Comparison of ENCODE assay signal across 21 mouse cellular contexts in genomic region chr2:11364111-11364510, GRCm38 (mm10).
"Had no signal": no experiment of that assay in that cellular context is flagged by ENCODE, and none has a peak within 500 bp of the region (broad histone marks: within the 10 kb centered on the region; RNA-seq: fewer than 3 reads in every experiment).

No protein-coding gene starts in this region.

- H3K4me1 ChIP-seq: lung, embryonic 15.5 days; midbrain, embryonic 15.5 days had no signal

- H3K4me2 ChIP-seq: lung, embryonic 15.5 days; midbrain, embryonic 11.5 days; midbrain, embryonic 13.5 days; midbrain, embryonic 15.5 days; neural tube, embryonic 13.5 days; neural tube, embryonic 15.5 days had no signal

- H3K27me3 ChIP-seq: lung, embryonic 15.5 days; megakaryocyte, embryonic 14.5 days; midbrain, embryonic 13.5 days; midbrain, embryonic 15.5 days; neural tube, embryonic 13.5 days; neural tube, embryonic 15.5 days had no signal

- ATAC-seq: lung, postnatal 0 days; midbrain, embryonic 13.5 days; midbrain, embryonic 15.5 days had no signal

- H3K36me3 ChIP-seq: lung, embryonic 15.5 days; midbrain, embryonic 13.5 days; midbrain, embryonic 15.5 days; neural tube, embryonic 13.5 days; neural tube, embryonic 15.5 days had no signal

- DNase-seq: lung, adult 2 months; lung, postnatal 14 days; lung, postnatal 36 days; retina, postnatal 1 day; right cerebral cortex, adult 18-20 months; right cerebral cortex, postnatal 25 days; right cerebral cortex, postnatal 4 days; spleen, adult 18-20 months; thymus, adult 18-20 months; thymus, postnatal 14 days; thymus, postnatal 36 days had no signal

- H3K9me3 ChIP-seq: lung, embryonic 15.5 days; megakaryocyte, embryonic 14.5 days; midbrain, embryonic 13.5 days; midbrain, embryonic 15.5 days; neural tube, embryonic 13.5 days; neural tube, embryonic 15.5 days had no signal

- H3K9ac ChIP-seq: lung, embryonic 15.5 days; midbrain, embryonic 13.5 days; midbrain, embryonic 15.5 days; neural tube, embryonic 13.5 days; neural tube, embryonic 15.5 days had no signal

- H3K4me3 ChIP-seq: lung, embryonic 15.5 days; megakaryocyte, embryonic 14.5 days; midbrain, embryonic 13.5 days; midbrain, embryonic 15.5 days; myocyte; neural tube, embryonic 13.5 days; neural tube, embryonic 15.5 days had no signal

- H3K27ac ChIP-seq: lung, embryonic 15.5 days; macrophage; midbrain, embryonic 13.5 days; midbrain, embryonic 15.5 days; neural tube, embryonic 13.5 days; neural tube, embryonic 15.5 days had no signal
